Mouse (Mus musculus) hindbrain, embryonic 13.5 days (tissue): Measurements from ENCODE around the gene Olfr683. TPM values are rescaled to one million over a fixed set of nuclear protein-coding genes. Genes with fewer than 3 reads are reported as not detected.
"Not testable (repeated sequence)": the region's sequence is repeated elsewhere in the genome, so short reads cannot be mapped to it uniquely, and the experiment has no call there.

Experiments
- ATAC-seq: fragments of 200-750 bp; cut with Nextera tagmentation; 2 replicates; pipeline ENCODE4 v1.8.0; 2017; ENCODE audit warnings: moderate TSS enrichment; ENCODE audit not compliant: low FRiP score
- H3K27ac ChIP-seq: fragments of 300-500 bp; sonication (generic); 2 replicates; pipeline ENCODE4 v1.5.1; 2015; ENCODE audit warnings: inconsistent platforms, mild to moderate bottlenecking, moderate library complexity
- H3K27me3 ChIP-seq: fragments of 300-500 bp; sonication (generic); 2 replicates; pipeline ENCODE4 v1.6.1; 2015; ENCODE audit warnings: mild to moderate bottlenecking, inconsistent platforms
- H3K36me3 ChIP-seq: fragments of 300-500 bp; sonication (generic); 2 replicates; pipeline ENCODE4 v1.6.1; 2015; ENCODE audit warnings: mild to moderate bottlenecking, inconsistent platforms
- H3K4me1 ChIP-seq: fragments of 300-500 bp; sonication (generic); replicated peaks from 2 replicates; pipeline ENCODE4 v1.6.1; 2015; ENCODE audit warnings: inconsistent platforms
- H3K4me2 ChIP-seq: fragments of 300-500 bp; sonication (generic); 2 replicates; pipeline ENCODE4 v1.6.1; 2015; ENCODE audit warnings: inconsistent platforms, mild to moderate bottlenecking, moderate library complexity
- H3K4me3 ChIP-seq: fragments of 300-500 bp; sonication (generic); 2 replicates; pipeline ENCODE4 v1.5.1; 2015; ENCODE audit warnings: mild to moderate bottlenecking, inconsistent platforms
- H3K9ac ChIP-seq: fragments of 300-500 bp; sonication (generic); 2 replicates; pipeline ENCODE4 v1.6.1; 2015; ENCODE audit warnings: mild to moderate bottlenecking, inconsistent platforms
- H3K9me3 ChIP-seq: fragments of 300-500 bp; sonication (generic); 2 replicates; pipeline ENCODE4 v1.6.1; 2016; ENCODE audit warnings: inconsistent platforms
- WGBS: fragments of 180-500 bp; shearing (Covaris S2); methylation state at CpG from one replicate; pipeline ENCODE4 v1.1.7; 2015; 5-methylcytosine and 5-hydroxymethylcytosine counted together
- polyA plus RNA-seq: library from polyadenylated mRNA; unstranded; fragments of >200 nt; fragmentation: Nextera tagmentation; extraction: Ambion mirVana; gene quantifications from 2 replicates; pipeline ENCODE4 v1.2.1, GENCODE M21; 2015

Gene Olfr683
- not detected in 2 replicates for polyA plus RNA-seq

DNA sequence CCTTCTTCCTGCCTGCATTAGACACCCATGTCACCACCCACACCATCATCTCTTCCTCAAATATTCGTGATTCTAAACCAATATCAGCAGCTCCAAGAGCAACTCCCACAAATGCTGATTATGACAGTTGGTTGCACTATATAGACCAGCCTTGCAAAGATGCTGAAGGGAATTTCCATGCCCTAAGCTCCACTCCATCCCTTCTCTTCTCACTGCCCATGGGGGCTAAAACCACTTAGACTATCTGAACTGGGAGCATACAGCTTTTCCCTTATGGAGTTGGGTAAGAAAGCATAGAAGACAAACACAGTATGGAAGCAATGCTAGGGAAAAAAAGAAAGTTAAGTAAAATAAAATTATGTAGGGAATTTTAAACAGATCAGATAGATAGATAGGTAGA, at the start of gene Olfr683:
Gene Olfr683, minus strand, starts transcription at position 101 of the 400 bp plus-strand sequence.
- Histone ChIP-seq H3K36me3 (no peaks in the 10 kb centered on the region), H3K27ac (no peak within 1 kb of the TSS), H3K4me3 (no peak within 1 kb of the TSS), H3K4me1 (no peaks in the 10 kb centered on the region), H3K27me3 (no peaks in the 10 kb centered on the region), H3K9ac (no peak within 1 kb of the TSS), H3K4me2 (no peak within 1 kb of the TSS), H3K9me3 (no peaks in the 10 kb centered on the region)
- 64% methylated on average over 1 of the region's 1 CpGs for WGBS
- no peak for ATAC-seq

DNA sequence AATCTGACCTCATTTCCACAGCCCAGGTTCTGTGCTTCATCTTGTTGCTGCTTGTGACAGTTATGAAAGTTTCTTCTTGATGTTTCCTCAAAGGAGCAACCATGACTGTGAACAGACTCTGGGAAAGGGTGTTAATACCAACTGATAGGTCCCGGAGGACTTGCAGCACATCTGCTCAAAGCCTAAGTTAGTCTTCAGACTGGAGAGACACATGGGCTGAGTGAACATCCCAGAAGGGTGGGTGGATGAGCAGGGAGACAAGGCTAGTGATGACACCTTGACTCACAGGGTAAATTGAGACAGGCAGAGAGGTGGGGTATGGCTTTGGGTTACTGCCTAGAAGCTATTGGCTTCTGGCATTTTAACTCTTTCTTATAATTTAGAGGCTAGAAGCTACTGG, 39.1 kb upstream of the Olfr683 start, which contains the start of gene Olfr685:
Gene Olfr685, minus strand, starts transcription at position 101 of the 400 bp plus-strand sequence.
- H3K27me3 ChIP-seq: no peaks in the 10 kb centered on the region
- no peaks in the 10 kb centered on the region for H3K9me3 ChIP-seq
- no peaks in the 10 kb centered on the region for H3K36me3 ChIP-seq
- no peak within 1 kb of the TSS for H3K4me3 ChIP-seq
- H3K4me1 ChIP-seq: no peaks in the 10 kb centered on the region
- no peak within 1 kb of the TSS for H3K9ac ChIP-seq
- H3K4me2 ChIP-seq: no peak within 1 kb of the TSS
- H3K27ac ChIP-seq: no peak within 1 kb of the TSS
- ATAC-seq: no peak
- 90% methylated on average over 1 of the region's 1 CpGs for WGBS

DNA sequence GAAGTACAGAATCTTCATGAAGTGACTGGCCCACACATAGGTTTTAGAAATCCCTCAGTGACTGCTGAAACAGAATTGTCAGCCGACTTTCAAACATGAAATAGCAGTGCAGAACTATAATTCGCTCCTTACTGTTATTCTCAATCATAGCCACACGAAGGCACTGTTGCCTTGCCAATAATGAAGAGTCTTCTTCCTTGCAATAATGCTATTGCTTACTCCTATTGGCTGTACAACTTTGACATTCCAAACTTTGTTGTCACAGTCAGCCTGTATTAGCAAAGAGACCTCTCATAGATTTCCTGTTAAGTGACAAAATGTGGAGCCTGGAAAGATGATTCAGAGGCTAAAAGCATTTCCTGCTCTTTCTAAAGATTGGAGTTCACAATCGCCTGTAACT, 24.0 kb upstream of the Olfr683 start:
- H3K36me3 ChIP-seq: no peaks in the 10 kb centered on the region
- H3K9ac ChIP-seq: no peak overlapping the region
- no peak overlapping the region for H3K27ac ChIP-seq
- H3K4me2 ChIP-seq: no peak overlapping the region
- no peak for ATAC-seq
- H3K27me3 ChIP-seq: no peaks in the 10 kb centered on the region
- H3K4me3 ChIP-seq: no peak overlapping the region
- H3K4me1 ChIP-seq: no peaks in the 10 kb centered on the region
- 62% methylated on average over 4 of the region's 4 CpGs for WGBS
- H3K9me3 ChIP-seq: no peaks in the 10 kb centered on the region

DNA sequence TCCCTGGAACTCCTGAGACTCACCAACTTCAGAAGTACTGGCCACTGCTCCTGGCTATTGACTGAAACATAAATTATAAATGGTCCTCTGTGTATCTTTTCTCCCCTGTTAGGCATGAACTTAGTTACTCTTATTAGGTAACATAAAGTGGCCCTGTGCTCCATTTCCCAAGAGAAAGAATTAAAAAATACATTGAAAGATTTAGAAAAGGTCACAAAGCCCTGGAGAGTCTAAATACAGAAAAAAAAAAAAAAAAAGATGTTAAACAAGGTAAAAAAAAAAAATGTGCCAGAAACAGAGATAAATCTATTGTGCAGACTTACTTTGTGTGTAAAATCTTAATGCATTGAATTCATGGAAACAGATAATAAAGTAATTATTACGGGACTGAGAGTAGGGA, 16.7 kb upstream of the Olfr683 start, which contains the start of gene Olfr684:
Gene Olfr684, minus strand, starts transcription at position 101 of the 400 bp plus-strand sequence.
- H3K9me3 ChIP-seq: no peaks in the 10 kb centered on the region
- H3K27me3 ChIP-seq: no peaks in the 10 kb centered on the region
- no peaks in the 10 kb centered on the region for H3K36me3 ChIP-seq
- no peaks in the 10 kb centered on the region for H3K4me1 ChIP-seq
- H3K27ac ChIP-seq: no peak within 1 kb of the TSS
- H3K9ac ChIP-seq: no peak within 1 kb of the TSS
- ATAC-seq: no peak
- no peak within 1 kb of the TSS for H3K4me3 ChIP-seq
- WGBS: 71% methylated on average over 1 of the region's 1 CpGs
- no peak within 1 kb of the TSS for H3K4me2 ChIP-seq

DNA sequence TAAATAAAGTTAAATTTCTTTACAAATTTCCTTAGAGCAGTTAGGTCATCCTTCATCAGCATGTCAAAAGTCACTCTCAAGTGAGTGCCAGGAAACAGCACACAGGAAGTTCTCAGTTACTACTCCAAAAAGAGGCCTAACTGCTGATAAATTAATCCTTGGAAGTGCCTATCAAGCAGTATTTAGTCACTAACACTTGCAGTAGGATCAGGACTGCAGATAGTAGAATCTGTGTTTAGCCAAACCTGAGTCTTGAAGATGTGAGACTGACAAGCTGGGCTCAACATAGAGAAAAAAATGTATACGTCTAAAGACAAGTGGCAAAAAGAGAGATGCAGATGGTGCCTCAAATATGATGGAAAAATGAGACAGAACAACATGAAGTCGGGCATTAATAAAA, 5.5 kb downstream of the Olfr683 start:
- no peaks in the 10 kb centered on the region for H3K27me3 ChIP-seq
- WGBS: 87% methylated on average over 2 of the region's 2 CpGs
- H3K4me2 ChIP-seq: no peak overlapping the region
- no peak overlapping the region for H3K4me3 ChIP-seq
- H3K4me1 ChIP-seq: no peaks in the 10 kb centered on the region
- H3K36me3 ChIP-seq: no peaks in the 10 kb centered on the region
- no peak overlapping the region for H3K9ac ChIP-seq
- no peak for ATAC-seq
- H3K9me3 ChIP-seq: no peaks in the 10 kb centered on the region
- H3K27ac ChIP-seq: no peak overlapping the region

DNA sequence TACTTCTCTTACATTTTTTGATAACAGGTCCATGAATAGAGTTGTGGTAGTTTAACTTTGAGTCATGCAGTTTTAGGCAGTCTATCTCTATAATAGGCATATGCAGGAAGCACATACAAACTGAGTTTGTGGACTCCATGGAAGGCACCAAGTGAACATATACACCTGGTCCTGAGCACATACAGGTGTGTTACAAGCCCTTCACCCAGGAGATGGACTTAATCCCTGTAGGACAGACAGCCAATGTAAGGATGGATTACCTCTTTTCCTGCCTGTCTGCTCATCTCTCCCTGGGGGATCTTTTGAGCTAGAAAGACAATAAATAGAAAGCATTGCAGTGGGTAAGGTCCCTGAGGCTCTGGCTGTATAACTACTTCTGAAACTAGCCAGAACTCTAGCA, 30.3 kb downstream of the Olfr683 start, which contains the start of gene Olfr681:
Gene Olfr681, plus strand, starts transcription at position 301 of the 400 bp plus-strand sequence.
- H3K9ac ChIP-seq: no peak within 1 kb of the TSS
- H3K36me3 ChIP-seq: no peaks in the 10 kb centered on the region
- no peaks in the 10 kb centered on the region for H3K9me3 ChIP-seq
- H3K4me3 ChIP-seq: no peak within 1 kb of the TSS
- H3K4me2 ChIP-seq: no peak within 1 kb of the TSS
- no peaks in the 10 kb centered on the region for H3K4me1 ChIP-seq
- no peak for ATAC-seq
- no peak within 1 kb of the TSS for H3K27ac ChIP-seq
- H3K27me3 ChIP-seq: no peaks in the 10 kb centered on the region

DNA sequence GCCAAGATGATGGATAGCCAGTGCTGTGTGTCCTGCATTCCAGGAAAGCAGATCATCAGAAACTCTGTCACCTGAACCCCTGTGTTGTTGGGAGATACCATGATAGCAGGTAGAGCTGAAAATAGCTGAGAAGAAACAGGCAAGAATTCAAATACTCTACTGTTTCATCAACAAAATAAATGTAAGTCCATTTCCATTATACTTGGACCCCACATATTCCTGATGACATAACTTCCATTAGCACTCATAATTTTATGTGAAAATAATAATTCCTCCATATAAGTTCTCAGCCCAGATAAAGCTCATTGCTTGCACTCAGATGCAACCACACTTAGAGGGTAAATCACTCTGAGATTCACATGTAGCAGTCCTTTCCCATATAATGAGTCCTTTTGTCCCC, 54.1 kb downstream of the Olfr683 start, which contains the start of gene Olfr680-ps1:
Gene Olfr680-ps1, minus strand, starts transcription at position 101 of the 400 bp plus-strand sequence.
- H3K4me2 ChIP-seq, H3K4me1 ChIP-seq, ATAC-seq: not testable (repeated sequence)

More for the DNA sequence above, 54.1 kb downstream of the Olfr683 start, which contains the start of gene Olfr680-ps1:
- H3K4me3 ChIP-seq, H3K27me3 ChIP-seq, H3K9me3 ChIP-seq, H3K9ac ChIP-seq, H3K36me3 ChIP-seq, H3K27ac ChIP-seq: not testable (repeated sequence)

Other genes with a start within 250 kb of the Olfr683 start
- gene Olfr667, start 225.5 kb downstream of the Olfr683 start, polyA plus RNA-seq: not detected in 2 replicates
- gene Olfr668, start 219.0 kb downstream of the Olfr683 start, polyA plus RNA-seq: not detected in 2 replicates
- gene Olfr669, start 212.8 kb downstream of the Olfr683 start, polyA plus RNA-seq: not detected in 2 replicates
- gene Olfr670, start 184.4 kb downstream of the Olfr683 start, polyA plus RNA-seq: not detected in 2 replicates
- not detected in 2 replicates for gene Olfr671, start 167.9 kb downstream of the Olfr683 start, polyA plus RNA-seq
- not detected in 2 replicates for gene Olfr672, start 145.0 kb downstream of the Olfr683 start, polyA plus RNA-seq
- gene Olfr675, start 118.6 kb downstream of the Olfr683 start, polyA plus RNA-seq: not detected in 2 replicates
- not detected in 2 replicates for gene Olfr676, start 114.3 kb downstream of the Olfr683 start, polyA plus RNA-seq
- not detected in 2 replicates for gene Olfr677, start 95.6 kb downstream of the Olfr683 start, polyA plus RNA-seq
- gene Olfr678, start 82.5 kb downstream of the Olfr683 start, polyA plus RNA-seq: not detected in 2 replicates
- not detected in 2 replicates for gene Olfr679, start 65.8 kb downstream of the Olfr683 start, polyA plus RNA-seq
- not detected in 2 replicates for gene Olfr680-ps1, start 54.2 kb downstream of the Olfr683 start, polyA plus RNA-seq
- gene Olfr681, start 30.2 kb downstream of the Olfr683 start, polyA plus RNA-seq: not detected in 2 replicates
- gene Olfr684, start 16.6 kb upstream of the Olfr683 start, polyA plus RNA-seq: not detected in 2 replicates
- not detected in 2 replicates for gene Olfr685, start 39.0 kb upstream of the Olfr683 start, polyA plus RNA-seq
- gene Olfr686, start 60.5 kb upstream of the Olfr683 start, polyA plus RNA-seq: not detected in 2 replicates
- not detected in 2 replicates for gene Olfr688, start 141.1 kb upstream of the Olfr683 start, polyA plus RNA-seq
- gene Olfr689, start 164.2 kb upstream of the Olfr683 start, polyA plus RNA-seq: 0.05 TPM in 1 of 2 replicates, not detected in the other
- gene Olfr690, start 187.1 kb upstream of the Olfr683 start, polyA plus RNA-seq: not detected in 2 replicates
- gene Olfr691, start 195.3 kb upstream of the Olfr683 start, polyA plus RNA-seq: 0.21 and 0.22 TPM in 2 replicates
- gene Olfr692, start 221.2 kb upstream of the Olfr683 start, polyA plus RNA-seq: not detected in 2 replicates
- gene Gm5901, start 228.0 kb upstream of the Olfr683 start, polyA plus RNA-seq: not detected in 2 replicates